Mouse (Mus musculus): ENCODE data around the gene Tmem86b. TPM values are rescaled to one million over a fixed set of nuclear protein-coding genes. Genes with fewer than 3 reads are reported as not detected.

Gene Tmem86b
- 10 to 100 TPM; 17.8 to 21.8 TPM for total RNA-seq (2021)
- long read RNA-seq, experiment 1, partial matches to known transcripts: 0 of 1 reads
- long read RNA-seq, experiment 1, other reads (novel, unspliced or antisense): 1 of 1 reads
- long read RNA-seq, experiment 2, partial matches to known transcripts: 0 of 3 reads
- long read RNA-seq, experiment 2, other reads (novel, unspliced or antisense): 1 of 3 reads

DNA sequence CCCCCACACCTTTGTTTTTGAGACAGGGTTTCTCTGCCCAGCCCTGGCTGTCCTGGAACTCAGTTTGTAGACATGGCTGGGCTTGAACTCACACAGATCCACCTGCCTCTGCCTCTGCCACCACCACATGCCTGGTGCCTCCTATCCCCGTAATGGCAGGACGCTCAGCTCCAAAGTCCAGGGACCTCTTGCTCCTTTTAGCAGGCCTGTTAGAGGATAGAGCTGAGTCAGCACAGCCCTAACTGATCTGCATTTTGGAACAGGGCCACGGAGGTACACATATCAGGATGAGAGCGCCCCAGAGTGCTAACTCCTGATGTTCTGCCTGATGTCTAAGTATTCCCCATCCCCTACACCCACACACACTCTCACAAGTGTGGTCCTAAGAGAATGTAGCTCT is at the start of gene Tmem86b:
Tmem86b (minus strand) TSS at position 392 of the 400 bp plus-strand sequence.
- no peak for DNase-seq (ENCODE audit: low spot score in 2 of 2)
- Histone ChIP-seq H3K27ac (no peak within 1 kb of the TSS), H3K4me3 (no peak within 1 kb of the TSS)
- no peak for TF ChIP-seq CTCF (conservative IDR thresholded peaks at IDR 0.05)

DNA sequence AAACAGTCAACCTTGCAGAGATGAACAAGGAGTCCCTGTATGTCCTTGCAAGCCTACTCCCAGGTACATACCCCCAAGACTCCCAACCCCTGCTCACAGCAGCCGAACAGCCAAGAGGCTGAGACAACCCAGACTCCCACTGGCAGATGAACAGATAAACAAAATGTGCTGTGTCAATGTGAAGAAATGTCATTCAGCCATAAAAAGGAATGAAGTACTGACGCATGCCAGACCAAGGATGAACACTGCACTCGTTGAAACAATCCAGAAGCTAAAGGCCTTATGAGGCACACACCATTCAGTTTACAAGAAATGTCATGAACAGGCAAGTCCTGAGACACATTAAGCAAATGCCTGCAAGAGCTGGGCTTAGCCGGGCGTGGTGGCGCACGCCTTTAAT is 44.0 kb upstream of the Tmem86b start:
- Histone ChIP-seq H3K4me3 (no peak overlapping the region), H3K27ac (no peak overlapping the region)
- no peak for TF ChIP-seq CTCF (conservative IDR thresholded peaks at IDR 0.05)
- DNase-seq (ENCODE audit: low spot score in 2 of 2): no peak

DNA sequence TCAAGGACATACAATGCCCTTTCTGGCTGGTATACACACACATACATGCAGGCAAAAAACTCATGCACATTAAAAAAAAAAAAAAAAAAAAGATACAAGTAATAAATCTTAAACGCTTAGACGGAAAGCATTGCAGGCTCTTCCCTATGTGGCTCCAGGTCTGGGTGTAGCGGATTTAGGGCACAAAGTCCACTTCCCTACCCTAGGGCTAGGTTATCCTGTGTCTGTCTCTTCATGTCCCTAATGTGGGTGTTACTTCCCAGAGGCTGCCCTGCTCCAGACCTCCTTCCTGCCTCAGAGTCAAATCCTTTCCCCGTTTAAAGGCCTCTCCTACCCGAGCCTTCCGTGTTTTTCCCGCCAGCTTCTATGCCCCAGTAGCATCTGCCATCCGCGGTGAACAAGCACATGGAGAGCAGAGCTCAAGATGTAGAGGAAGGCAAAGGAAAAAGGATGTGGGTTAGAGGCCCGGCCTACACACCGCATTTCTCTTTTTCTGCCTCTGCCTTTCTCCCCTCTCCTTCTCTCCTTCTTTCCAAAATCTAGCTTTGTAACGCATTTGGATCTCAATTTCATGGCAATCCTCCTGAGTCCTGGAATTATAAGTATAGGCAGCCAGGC is 43.0 kb upstream of the Tmem86b start:
- Histone ChIP-seq H3K27ac (no peak overlapping the region), H3K4me3 (no peak overlapping the region)
- DNase-seq (ENCODE audit: low spot score in 2 of 2): no peak
- no peak for TF ChIP-seq CTCF (conservative IDR thresholded peaks at IDR 0.05)

DNA sequence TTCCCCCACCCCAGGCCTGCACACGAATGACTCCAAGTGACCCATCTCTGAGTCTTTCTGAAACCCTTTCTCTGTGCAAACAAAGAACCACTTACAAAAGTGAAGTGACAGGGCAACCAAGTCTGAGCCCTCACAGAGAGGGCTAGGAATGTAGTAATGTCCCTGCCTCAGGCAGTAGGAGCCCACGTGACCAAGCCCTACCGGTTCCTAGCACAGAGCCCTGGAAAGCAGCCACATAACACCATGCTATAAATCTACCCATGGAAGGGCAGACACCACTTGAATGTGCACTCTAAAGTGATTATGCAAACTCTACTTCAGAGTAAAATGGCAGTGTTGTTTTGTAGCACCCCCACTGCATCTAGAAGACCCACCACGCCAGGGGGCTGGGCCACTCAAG is 40.7 kb upstream of the Tmem86b start:
- no peak for DNase-seq (ENCODE audit: low spot score in 2 of 2)
- no peak for TF ChIP-seq CTCF (conservative IDR thresholded peaks at IDR 0.05)
- H3K4me3 ChIP-seq: no peak overlapping the region
- peak overlapping the region; percentile 32; the same call in 1 of the 2 replicates for H3K27ac ChIP-seq

DNA sequence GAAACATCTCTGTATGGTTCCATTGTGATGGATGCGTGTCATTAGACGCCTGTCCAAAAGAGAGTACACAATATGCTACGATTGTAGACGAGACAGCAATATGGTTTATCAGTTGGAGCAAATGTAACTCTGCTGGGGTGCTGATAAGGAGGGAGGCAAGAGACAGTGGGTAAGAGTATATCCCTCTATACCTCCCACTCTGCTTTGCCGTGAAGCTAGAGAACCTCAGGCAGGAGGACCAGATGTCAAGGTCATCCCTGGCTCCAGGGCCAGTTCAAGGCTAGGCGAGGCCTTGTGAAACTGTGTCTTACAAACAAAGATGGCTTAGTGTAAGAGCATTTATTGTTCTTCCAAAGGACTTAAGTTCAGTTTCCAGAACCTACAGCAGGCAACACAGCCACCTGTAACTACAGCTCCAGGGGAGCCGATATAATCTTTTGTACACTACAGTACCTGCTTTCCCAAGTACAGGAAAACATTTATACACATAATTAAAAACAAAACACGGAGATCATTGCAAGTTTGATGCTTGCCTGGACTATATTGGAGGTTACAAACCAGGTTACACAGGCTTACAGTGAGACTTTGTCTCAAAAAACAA is 39.5 kb upstream of the Tmem86b start:
- Histone ChIP-seq H3K27ac (no peak overlapping the region), H3K4me3 (no peak overlapping the region)
- DNase-seq (ENCODE audit: low spot score in 2 of 2): no peak
- no peak for TF ChIP-seq CTCF (conservative IDR thresholded peaks at IDR 0.05)

DNA sequence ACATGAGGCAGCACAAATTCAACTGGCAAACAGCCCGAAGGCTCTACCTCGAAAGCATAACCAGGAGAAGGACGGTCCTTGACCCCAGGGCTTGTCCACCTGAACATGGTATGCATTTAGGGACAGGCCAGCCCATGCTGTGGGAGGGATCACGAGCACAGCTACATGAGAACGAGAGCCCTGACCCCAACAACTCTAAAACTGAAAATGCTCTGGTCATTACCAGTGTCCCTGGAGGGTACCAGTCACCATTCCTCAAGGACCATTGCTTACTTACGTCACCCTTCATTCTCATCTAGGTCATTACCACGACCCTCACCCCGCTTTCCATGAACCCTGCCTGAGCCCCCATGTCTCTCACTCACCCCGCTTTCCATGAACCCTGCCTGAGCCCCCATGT is 37.9 kb upstream of the Tmem86b start:
- no peak overlapping the region for H3K4me3 ChIP-seq
- TF ChIP-seq CTCF (conservative IDR thresholded peaks at IDR 0.05): no peak
- DNase-seq (ENCODE audit: low spot score in 2 of 2): no peak
- no peak overlapping the region for H3K27ac ChIP-seq

DNA sequence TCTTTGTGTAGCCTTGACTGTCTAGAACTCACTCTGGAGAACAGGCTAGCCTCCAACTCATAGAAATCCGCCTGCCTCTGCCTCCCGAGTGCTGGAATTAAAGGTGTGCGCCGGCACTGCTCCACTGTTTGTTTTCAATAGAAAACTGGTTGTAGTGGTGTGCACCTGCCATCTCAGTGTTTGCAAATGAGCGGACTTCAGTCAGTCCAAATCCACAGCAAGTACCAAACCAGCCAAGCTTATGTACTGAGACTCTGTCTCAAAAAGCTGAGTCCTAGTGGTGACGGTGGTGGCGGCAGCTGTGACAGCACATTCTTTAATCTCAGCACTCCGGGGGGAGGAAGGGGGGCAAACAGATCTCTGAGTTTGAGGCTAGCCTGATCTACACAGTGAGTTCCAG is 37.3 kb upstream of the Tmem86b start:
- Histone ChIP-seq H3K27ac (no peak overlapping the region), H3K4me3 (no peak overlapping the region)
- DNase-seq (ENCODE audit: low spot score in 2 of 2): no peak
- no peak for TF ChIP-seq CTCF (conservative IDR thresholded peaks at IDR 0.05)

DNA sequence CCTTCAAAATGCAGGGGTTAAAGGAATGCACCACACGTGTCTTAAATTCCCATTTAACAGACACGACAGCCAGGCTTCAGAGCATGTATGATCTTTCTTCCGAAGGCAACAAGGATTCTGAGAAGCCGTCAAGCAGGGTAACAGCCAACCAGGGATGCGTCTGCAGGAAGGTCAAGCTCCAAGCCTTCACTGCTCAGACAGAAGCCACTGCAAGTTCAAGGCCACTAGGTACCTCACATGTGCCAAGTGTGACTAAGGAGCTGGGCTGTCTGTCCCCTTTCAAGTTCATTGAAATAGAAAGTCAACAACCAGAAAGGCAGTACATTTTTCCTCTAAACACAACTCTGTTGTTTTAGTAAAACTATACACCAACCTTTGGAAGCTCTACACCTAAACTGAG is 35.6 kb upstream of the Tmem86b start:
- no peak overlapping the region for H3K27ac ChIP-seq
- no peak for DNase-seq (ENCODE audit: low spot score in 2 of 2)
- TF ChIP-seq CTCF (conservative IDR thresholded peaks at IDR 0.05): no peak

DNA sequence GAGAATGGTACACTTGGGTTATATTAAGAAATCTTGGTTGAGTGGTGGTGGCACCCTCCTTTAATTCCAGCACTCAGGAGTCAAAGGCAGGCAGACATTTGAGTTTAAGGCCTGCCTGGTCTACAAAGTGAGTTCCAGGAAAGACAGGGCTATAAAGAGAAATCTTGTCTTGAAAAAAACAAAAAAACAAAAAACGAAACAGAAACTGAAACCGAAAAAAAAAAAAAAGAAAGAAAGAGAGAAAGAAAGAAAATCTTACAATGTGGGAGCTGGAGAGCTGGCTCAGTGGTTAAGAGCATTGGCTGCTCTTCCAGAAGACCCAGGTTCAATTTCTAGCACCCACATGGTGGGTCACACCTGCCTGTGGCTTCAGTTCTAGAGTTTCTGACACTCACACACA is 32.5 kb upstream of the Tmem86b start:
- no peak overlapping the region for H3K4me3 ChIP-seq
- H3K27ac ChIP-seq: no peak overlapping the region
- DNase-seq (ENCODE audit: low spot score in 2 of 2): no peak
- no peak for TF ChIP-seq CTCF (conservative IDR thresholded peaks at IDR 0.05)

More for the DNA sequence above, 35.6 kb upstream of the Tmem86b start:
- no peak overlapping the region for H3K4me3 ChIP-seq

DNA sequence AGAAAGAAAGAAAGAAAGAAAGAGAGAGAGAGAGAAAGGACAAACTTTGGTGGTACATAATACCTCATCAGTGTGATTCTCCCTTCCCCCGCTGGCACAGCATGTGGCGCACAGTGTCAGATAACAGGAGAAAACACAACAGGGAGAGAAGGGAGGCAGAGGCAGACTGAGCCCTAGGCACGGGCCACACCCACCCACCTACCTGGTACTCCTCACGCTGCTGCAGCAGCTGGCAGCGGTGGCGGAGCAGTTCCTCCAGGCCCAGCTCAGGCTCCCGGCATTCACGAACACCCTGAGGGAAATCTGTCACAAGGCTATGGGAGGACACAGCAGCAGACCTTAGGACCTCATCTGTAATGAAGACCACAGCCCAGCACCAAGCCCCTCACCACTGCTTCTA is 32.0 kb upstream of the Tmem86b start:
- Histone ChIP-seq H3K4me3 (no peak overlapping the region), H3K27ac (no peak overlapping the region)
- no peak for TF ChIP-seq CTCF (conservative IDR thresholded peaks at IDR 0.05)
- DNase-seq (ENCODE audit: low spot score in 2 of 2): no peak

DNA sequence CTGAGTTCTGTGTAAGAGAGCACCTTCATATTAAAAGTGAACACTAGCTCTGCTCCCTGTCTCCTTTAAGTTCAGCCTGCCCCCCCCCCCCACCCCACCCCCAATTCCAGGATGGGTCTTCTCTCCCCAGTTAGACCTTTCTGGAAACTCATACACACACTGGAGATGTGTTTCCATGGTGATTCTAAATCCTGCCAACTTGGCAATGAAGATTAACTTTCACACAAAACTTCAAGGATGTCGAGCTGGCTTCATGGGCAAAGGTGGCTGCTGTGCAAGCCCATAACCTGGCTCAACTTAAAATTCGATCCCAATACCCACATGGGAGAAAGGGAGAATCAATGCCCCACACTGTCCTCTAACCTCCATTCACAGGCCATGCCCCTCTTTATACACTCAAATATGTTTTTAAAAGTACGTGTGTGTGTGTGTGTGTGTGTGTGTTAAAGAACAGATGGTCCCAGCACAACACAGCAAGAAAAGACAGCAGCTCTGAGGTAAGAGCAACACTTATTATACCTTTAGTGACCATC is 28.8 kb upstream of the Tmem86b start:
- DNase-seq (ENCODE audit: low spot score in 2 of 2): no peak
- H3K27ac ChIP-seq: peak overlapping the region; percentile 100
- no peak for TF ChIP-seq CTCF (conservative IDR thresholded peaks at IDR 0.05)
- peak overlapping the region; percentile 55 for H3K4me3 ChIP-seq

DNA sequence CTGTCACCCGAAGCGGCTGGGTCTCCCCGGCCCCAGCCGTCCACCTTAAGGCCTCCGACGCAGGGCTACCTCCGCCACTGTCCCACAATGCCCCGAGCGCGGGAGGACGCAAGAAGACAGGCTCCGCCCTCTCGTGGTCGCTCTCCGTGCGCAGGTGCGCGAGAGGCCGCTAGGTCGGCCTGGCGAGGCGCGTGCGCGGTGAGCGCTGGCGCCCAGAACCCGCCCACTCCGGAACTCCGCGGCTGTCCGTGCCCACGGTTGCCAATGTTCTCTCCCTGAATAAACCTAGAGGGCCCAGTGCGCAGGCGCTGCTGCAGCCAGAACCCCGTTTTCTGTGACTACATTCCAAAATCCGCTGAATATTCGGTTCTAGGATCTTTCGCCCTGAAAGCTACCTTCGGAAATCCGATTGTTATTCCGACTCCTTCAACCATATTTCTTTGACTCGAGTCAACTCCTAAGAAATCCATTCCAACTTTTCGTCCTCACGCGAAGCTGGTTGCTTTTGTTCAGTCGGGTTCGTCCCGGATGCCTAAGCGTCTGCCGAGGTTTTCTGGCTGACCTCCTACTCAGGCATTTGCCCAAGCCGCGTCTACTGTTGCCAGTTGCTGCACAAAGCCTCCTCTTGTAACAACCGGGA is 27.8 kb upstream of the Tmem86b start, which contains the start of gene Ppp6r1:
Ppp6r1 (minus strand) TSS at position 108 of the 640 bp plus-strand sequence.
- Histone ChIP-seq H3K4me3 (peak within 1 kb of the TSS; percentile 76), H3K27ac (peak within 1 kb of the TSS; percentile 100)
- peak; percentile 72 for TF ChIP-seq CTCF (conservative IDR thresholded peaks at IDR 0.05)
- peak; percentile 97 to 98 for DNase-seq (ENCODE audit: low spot score in 2 of 2)
